Comparison of ENCODE assay signal across 10 mouse cellular contexts in genomic region chr11:3676423-3676822, GRCm38 (mm10).
"Had no signal": no experiment of that assay in that cellular context is flagged by ENCODE, and none has a peak within 500 bp of the region (broad histone marks: within the 10 kb centered on the region; RNA-seq: fewer than 3 reads in every experiment).

No protein-coding gene starts in this region.

- H3K9me3 ChIP-seq: limb, embryonic 15.5 days; midbrain, embryonic 15.5 days; neural tube, embryonic 13.5 days had no signal

- H3K27me3 ChIP-seq: limb, embryonic 15.5 days; midbrain, embryonic 15.5 days; neural tube, embryonic 13.5 days had no signal

- H3K4me2 ChIP-seq: limb, embryonic 15.5 days; midbrain, embryonic 15.5 days; neural tube, embryonic 13.5 days had no signal

- H3K27ac ChIP-seq: kidney, postnatal 0 days; limb, embryonic 15.5 days; liver, embryonic 14.5 days; midbrain, embryonic 15.5 days; neural tube, embryonic 13.5 days had no signal

- H3K9ac ChIP-seq: limb, embryonic 15.5 days; liver, embryonic 14.5 days; midbrain, embryonic 15.5 days; neural tube, embryonic 13.5 days had no signal

- H3K4me3 ChIP-seq: limb, embryonic 15.5 days; midbrain, embryonic 15.5 days; neural tube, embryonic 13.5 days had no signal

- ATAC-seq: intestine, embryonic 16.5 days; midbrain, embryonic 15.5 days had no signal

- DNase-seq: layer of hippocampus, adult 9-11 months; layer of hippocampus, postnatal 36 days; right cerebral cortex, postnatal 14 days; thymus, postnatal 36 days had no signal

- H3K4me1 ChIP-seq: limb, embryonic 15.5 days; midbrain, embryonic 15.5 days had no signal
